Mouse (Mus musculus): ENCODE data around the gene Trim72.

- TF ChIP-seq SRF (IDR thresholded peaks at IDR 0.05; ENCODE audit: control insufficient read depth, insufficient read length, low read depth) (no peak), POLR2A (IDR thresholded peaks at IDR 0.05; ENCODE audit: insufficient read length, low read depth) (no peak), CEBPB (IDR thresholded peaks at IDR 0.05; ENCODE audit: insufficient read depth, poor library complexity, severe bottlenecking) (no peak), MAX (IDR thresholded peaks at IDR 0.05; ENCODE audit: low read depth) (no peak), MYOG (IDR thresholded peaks at IDR 0.05; ENCODE audit: control insufficient read depth in 1 of 3, insufficient read depth in 1 of 3, insufficient read length in 2 of 3, low read depth in 2 of 3) (no peak), REST (IDR thresholded peaks at IDR 0.05; ENCODE audit: insufficient read depth, insufficient read length) (no peak), POLR2AphosphoS2 (IDR thresholded peaks at IDR 0.05; ENCODE audit: insufficient read length, low read depth) (peak; percentile 48)
Measured at GRCm38 (mm10) chr7:128012136-128012780, 8.5 kb downstream of the Trim72 start.
